Mouse (Mus musculus) liver, embryonic 15.5 days (tissue): ENCODE results near the gene Fbxo3. TPM values are rescaled to one million over a fixed set of nuclear protein-coding genes. Genes with fewer than 3 reads are reported as not detected.
"Not testable (repeated sequence)": the region's sequence is repeated elsewhere in the genome, so short reads cannot be mapped to it uniquely, and the experiment has no call there.

Experiments used
- ATAC-seq: fragments of 200-750 bp; cut with Nextera tagmentation; 2 replicates; pipeline ENCODE4 v1.8.0; 2017; ENCODE audit warnings: moderate number of reproducible peaks, mild to moderate bottlenecking, moderate library complexity; ENCODE audit not compliant: insufficient read depth
- H3K27ac ChIP-seq: fragments of 300-500 bp; sonication (generic); replicated peaks from 2 replicates; pipeline ENCODE4 v1.5.1; 2015; ENCODE audit warnings: mild to moderate bottlenecking, inconsistent platforms
- H3K27me3 ChIP-seq: fragments of 300-500 bp; sonication (generic); 2 replicates; pipeline ENCODE4 v1.6.1; 2015; ENCODE audit warnings: mild to moderate bottlenecking, inconsistent platforms
- H3K36me3 ChIP-seq: fragments of 300-500 bp; sonication (generic); replicated peaks from 2 replicates; pipeline ENCODE4 v1.6.1; 2015; ENCODE audit warnings: moderate library complexity, mild to moderate bottlenecking, inconsistent platforms
- H3K4me1 ChIP-seq: fragments of 300-500 bp; sonication (generic); replicated peaks from 2 replicates; pipeline ENCODE4 v1.6.1; 2015; ENCODE audit warnings: inconsistent platforms
- H3K4me2 ChIP-seq: fragments of 300-500 bp; sonication (generic); 2 replicates; pipeline ENCODE4 v1.6.1; 2015; ENCODE audit warnings: moderate library complexity, mild to moderate bottlenecking, inconsistent platforms
- H3K4me3 ChIP-seq: fragments of 300-500 bp; sonication (generic); replicated peaks from 2 replicates; pipeline ENCODE4 v1.5.1; 2015; ENCODE audit warnings: mild to moderate bottlenecking, inconsistent platforms
- H3K9ac ChIP-seq: fragments of 300-500 bp; sonication (generic); 2 replicates; pipeline ENCODE4 v1.6.1; 2015; ENCODE audit warnings: moderate library complexity, mild to moderate bottlenecking, inconsistent platforms
- H3K9me3 ChIP-seq: fragments of 300-500 bp; sonication (generic); replicated peaks from 2 replicates; pipeline ENCODE4 v1.6.1; 2016; ENCODE audit warnings: inconsistent platforms
- WGBS: fragments of 180-500 bp; shearing (Covaris S2); methylation state at CpG from one replicate; pipeline ENCODE4 v1.1.7; 2015; ENCODE audit warnings: mixed read lengths; ENCODE audit not compliant: insufficient replicate concordance; 5-methylcytosine and 5-hydroxymethylcytosine counted together
- polyA plus RNA-seq: library from polyadenylated mRNA; unstranded; fragments of >200 nt; fragmentation: Nextera tagmentation; extraction: Ambion mirVana; gene quantifications from 2 replicates; pipeline ENCODE4 v1.2.1, GENCODE M21; 2015

Gene Fbxo3
- polyA plus RNA-seq, 1 experiment from 2014 or later = 46.4 TPM

GRCm38 (mm10) chr2:104007793-104008519 lies 19.6 kb upstream of the Fbxo3 start:
- Histone ChIP-seq H3K36me3 (no peaks in the 10 kb centered on the region), H3K4me1 (no peaks in the 10 kb centered on the region), H3K27ac (no peak overlapping the region), H3K27me3 (peaks cover 31% of the 10 kb centered on the region), H3K4me2 (no peak overlapping the region), H3K9me3 (no peaks in the 10 kb centered on the region), H3K4me3 (no peak overlapping the region), H3K9ac (no peak overlapping the region)
- 55% methylated on average over 7 of the region's 7 CpGs for WGBS
- ATAC-seq = no peak; the same call in 1 of the 2 replicates

- H3K9me3 ChIP-seq, H3K4me2 ChIP-seq, ATAC-seq, H3K36me3 ChIP-seq, H3K4me3 ChIP-seq, H3K9ac ChIP-seq, H3K4me1 ChIP-seq, H3K27ac ChIP-seq: not testable (repeated sequence)
- peaks cover 22% of the 10 kb centered on the region for H3K27me3 ChIP-seq
- WGBS = 79% methylated on average over 3 of the region's 3 CpGs
These were observed 18.7 kb upstream of the Fbxo3 start for GRCm38 (mm10) chr2:104008853-104009252.

GRCm38 (mm10) chr2:104023096-104023495 lies 4.4 kb upstream of the Fbxo3 start:
- no peaks in the 10 kb centered on the region for H3K9me3 ChIP-seq
- no peak overlapping the region for H3K27ac ChIP-seq
- H3K4me2 ChIP-seq = no peak overlapping the region
- no peak overlapping the region for H3K4me3 ChIP-seq
- H3K36me3 ChIP-seq = no peaks in the 10 kb centered on the region
- ATAC-seq = no peak
- 0 out of 2 replicates have a peak, but pooled peaks cover 6% of the 10 kb centered on the region for H3K27me3 ChIP-seq
- WGBS = 53% methylated on average over 7 of the region's 7 CpGs
- H3K4me1 ChIP-seq = peaks cover 8% of the 10 kb centered on the region
- H3K9ac ChIP-seq = no peak overlapping the region

- H3K9ac ChIP-seq = no peak overlapping the region
- H3K36me3 ChIP-seq = no peaks in the 10 kb centered on the region
- H3K4me3 ChIP-seq = no peak overlapping the region
- no peak for ATAC-seq
- no peak overlapping the region for H3K27ac ChIP-seq
- H3K4me2 ChIP-seq = no peak overlapping the region
- 0 out of 2 replicates have a peak, but pooled peaks cover 6% of the 10 kb centered on the region for H3K27me3 ChIP-seq
- H3K9me3 ChIP-seq = no peaks in the 10 kb centered on the region
- peaks cover 17% of the 10 kb centered on the region for H3K4me1 ChIP-seq
- WGBS = 78% methylated on average over 4 of the region's 4 CpGs
These were observed 2.9 kb upstream of the Fbxo3 start for GRCm38 (mm10) chr2:104024656-104025055.

GRCm38 (mm10) chr2:104028139-104028723 lies 710 bp downstream of the Fbxo3 start, which contains the start of gene 4931422A03Rik:
TSS of gene 4931422A03Rik (minus strand) at chr2:104028361.
- Histone ChIP-seq H3K4me3 (peak within 1 kb of the TSS; percentile 94), H3K9ac (peak within 1 kb of the TSS; percentile 97), H3K4me2 (peak within 1 kb of the TSS; percentile 81), H3K27ac (peak within 1 kb of the TSS; percentile 90), H3K4me1 (peaks cover 26% of the 10 kb centered on the region), H3K9me3 (no peaks in the 10 kb centered on the region), H3K36me3 (peaks cover 26% of the 10 kb centered on the region), H3K27me3 (0 out of 2 replicates have a peak, but pooled peaks cover 3% of the 10 kb centered on the region)
- peak; percentile 38 for ATAC-seq
- WGBS = under 1% methylated on average over 32 of the region's 32 CpGs

- H3K27ac ChIP-seq = peak overlapping the region; percentile 90
- H3K4me3 ChIP-seq = peak overlapping the region; percentile 94
- peak; percentile 73 for ATAC-seq
- H3K9me3 ChIP-seq = no peaks in the 10 kb centered on the region
- peaks cover 26% of the 10 kb centered on the region for H3K4me1 ChIP-seq
- H3K4me2 ChIP-seq = peak overlapping the region; percentile 81
- 11% methylated on average over 2 of the region's 2 CpGs for WGBS
- 0 out of 2 replicates have a peak, but pooled peaks cover 1% of the 10 kb centered on the region for H3K27me3 ChIP-seq
- H3K36me3 ChIP-seq = peaks cover 33% of the 10 kb centered on the region
- peak overlapping the region; percentile 97 for H3K9ac ChIP-seq
These were observed 1.6 kb downstream of the Fbxo3 start for GRCm38 (mm10) chr2:104029074-104029473.

GRCm38 (mm10) chr2:104030381-104030780 lies 2.9 kb downstream of the Fbxo3 start:
- no peak overlapping the region for H3K9ac ChIP-seq
- no peak overlapping the region for H3K4me3 ChIP-seq
- peaks cover 44% of the 10 kb centered on the region for H3K36me3 ChIP-seq
- no peak for ATAC-seq
- no peaks in the 10 kb centered on the region for H3K9me3 ChIP-seq
- peak overlapping the region; percentile 81 for H3K4me2 ChIP-seq
- H3K27me3 ChIP-seq = no peaks in the 10 kb centered on the region
- WGBS = 73% methylated on average over 3 of the region's 3 CpGs
- H3K27ac ChIP-seq = peak overlapping the region; percentile 90; the same call in 1 of the 2 replicates
- H3K4me1 ChIP-seq = peaks cover 30% of the 10 kb centered on the region

GRCm38 (mm10) chr2:104032056-104032455 lies 4.5 kb downstream of the Fbxo3 start:
- Histone ChIP-seq H3K9ac (no peak overlapping the region), H3K4me1 (peaks cover 26% of the 10 kb centered on the region), H3K36me3 (peaks cover 59% of the 10 kb centered on the region), H3K27me3 (no peaks in the 10 kb centered on the region), H3K9me3 (no peaks in the 10 kb centered on the region), H3K4me3 (no peak overlapping the region), H3K27ac (no peak overlapping the region), H3K4me2 (no peak overlapping the region)
- WGBS = 81% methylated on average over 3 of the region's 3 CpGs
- no peak for ATAC-seq

- H3K4me3 ChIP-seq = no peak overlapping the region
- no peaks in the 10 kb centered on the region for H3K27me3 ChIP-seq
- no peak overlapping the region for H3K9ac ChIP-seq
- H3K27ac ChIP-seq = peak overlapping the region; percentile 34; the same call in 1 of the 2 replicates
- H3K36me3 ChIP-seq = peaks cover 86% of the 10 kb centered on the region
- ATAC-seq = peak; percentile 49; the same call in 1 of the 2 replicates
- no peaks in the 10 kb centered on the region for H3K9me3 ChIP-seq
- no peak overlapping the region for H3K4me2 ChIP-seq
- peaks cover 10% of the 10 kb centered on the region for H3K4me1 ChIP-seq
- WGBS = 34% methylated on average over 3 of the region's 3 CpGs
These were observed 7.4 kb downstream of the Fbxo3 start for GRCm38 (mm10) chr2:104034832-104035472.

- WGBS = 85% methylated on average over 6 of the region's 6 CpGs
- no peaks in the 10 kb centered on the region for H3K27me3 ChIP-seq
- ATAC-seq = no peak
- H3K4me1 ChIP-seq = peaks cover 9% of the 10 kb centered on the region
- peaks cover 88% of the 10 kb centered on the region for H3K36me3 ChIP-seq
- peak overlapping the region; percentile 57; the same call in 1 of the 2 replicates for H3K27ac ChIP-seq
- no peaks in the 10 kb centered on the region for H3K9me3 ChIP-seq
- H3K4me3 ChIP-seq = no peak overlapping the region
- peak overlapping the region; percentile 12; the same call in 1 of the 2 replicates for H3K9ac ChIP-seq
- H3K4me2 ChIP-seq = no peak overlapping the region
These were observed 8.1 kb downstream of the Fbxo3 start for GRCm38 (mm10) chr2:104035595-104035994.

GRCm38 (mm10) chr2:104036316-104036715 lies 8.8 kb downstream of the Fbxo3 start:
- WGBS = 59% methylated on average over 3 of the region's 3 CpGs

More at GRCm38 (mm10) chr2:104036316-104036715, 8.8 kb downstream of the Fbxo3 start:
- Histone ChIP-seq H3K4me3 (no peak overlapping the region), H3K4me2 (no peak overlapping the region), H3K27ac (no peak overlapping the region), H3K4me1 (peaks cover 10% of the 10 kb centered on the region; the same call in 1 of the 2 replicates), H3K9me3 (no peaks in the 10 kb centered on the region), H3K9ac (no peak overlapping the region), H3K27me3 (no peaks in the 10 kb centered on the region), H3K36me3 (peaks cover 86% of the 10 kb centered on the region)
- no peak for ATAC-seq
